Mouse (Mus musculus) kidney, adult 2 months (tissue): ENCODE data around the gene Gm47985. TPM values are rescaled to one million over a fixed set of nuclear protein-coding genes. Genes with fewer than 3 reads are reported as not detected.

ENCODE experiments used
- DNase-seq: peaks from one replicate; pipeline ENCODE4 v3.0.0; 2021
- H3K27ac ChIP-seq: fragments of 200-500 bp; 2 replicates; pipeline ENCODE4 v1.5.1; 2012; ENCODE audit warnings: low read depth, low read length, control low read depth, inconsistent platforms; ENCODE audit not compliant: insufficient read depth
- H3K27me3 ChIP-seq: fragments of 200-500 bp; replicated peaks from 2 replicates; pipeline ENCODE4 v1.6.1; 2012; ENCODE audit warnings: mild to moderate bottlenecking, moderate library complexity, low read length, inconsistent platforms; ENCODE audit not compliant: control insufficient read depth, insufficient read depth
- H3K36me3 ChIP-seq: fragments of 200-500 bp; 2 replicates; pipeline ENCODE4 v1.6.1; 2012; ENCODE audit warnings: mild to moderate bottlenecking, moderate library complexity, low read length, inconsistent platforms; ENCODE audit not compliant: control insufficient read depth, insufficient read depth
- H3K4me1 ChIP-seq: fragments of 200-500 bp; 2 replicates; pipeline ENCODE4 v1.6.1; 2011; ENCODE audit warnings: low read length; ENCODE audit not compliant: control insufficient read depth, insufficient read depth
- H3K4me3 ChIP-seq: fragments of 200-500 bp; 2 replicates; pipeline ENCODE4 v1.5.1; 2011; ENCODE audit warnings: mild to moderate bottlenecking, low read depth, low read length, control low read depth; ENCODE audit not compliant: insufficient read depth
- CTCF ChIP-seq: fragments of 200-500 bp; conservative IDR thresholded peaks from 2 replicates; pipeline ENCODE4 v1.5.1; 2011; ENCODE audit warnings: low read depth, mild to moderate bottlenecking, control low read depth, low read length, moderate library complexity, mixed read lengths; ENCODE audit not compliant: insufficient read depth, insufficient read length
- POLR2A ChIP-seq: fragments of 200-500 bp; IDR thresholded peaks from one replicate; pipeline ENCODE4 v1.6.1; 2011; ENCODE audit warnings: low read depth, low read length, control low read depth
- WGBS: fragments of 180-500 bp; shearing (Covaris S2); methylation state at CpG from one replicate; pipeline ENCODE4 v1.1.7; 2018; 5-methylcytosine and 5-hydroxymethylcytosine counted together
- polyA plus RNA-seq: library from polyadenylated mRNA; depleted of rRNA; stranded (reverse); fragments of >200 nt; gene quantifications from 2 replicates; pipeline ENCODE4 v1.2.3, GENCODE M21; 2012

The Gm47985 gene
- polyA plus RNA-seq, 1 experiment, result not detected

DNA sequence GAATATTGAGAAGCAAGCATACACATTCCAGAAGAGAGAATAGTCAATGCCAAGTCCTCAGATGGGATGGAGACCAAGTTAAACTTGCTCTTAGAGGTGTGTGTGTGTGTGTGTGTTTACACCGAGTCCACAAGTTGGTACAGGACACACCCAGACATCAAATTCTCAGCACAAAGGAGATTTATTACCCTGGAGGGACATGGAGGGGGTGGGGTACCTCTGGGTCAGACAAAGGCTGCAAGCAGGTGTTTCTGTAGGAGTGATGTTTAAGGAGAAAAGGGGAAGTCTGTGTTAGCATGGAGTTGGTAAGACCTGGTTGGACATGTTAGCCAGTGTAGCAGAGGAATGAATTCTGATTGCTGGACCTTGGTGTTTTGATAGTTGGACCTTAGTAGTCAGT lies 33.6 kb downstream of the Gm47985 start:
- no peak for DNase-seq
- TF ChIP-seq CTCF, result no peak
- H3K4me3 ChIP-seq, result no peak overlapping the region
- H3K27ac ChIP-seq, result peak overlapping the region; percentile 95
- H3K4me1 ChIP-seq, result peaks cover 17% of the 10 kb centered on the region; the same call in 1 of the 2 replicates
- no peaks in the 10 kb centered on the region for H3K36me3 ChIP-seq
- no peaks in the 10 kb centered on the region for H3K27me3 ChIP-seq
- 17% methylated on average over 1 of the region's 1 CpGs for WGBS

DNA sequence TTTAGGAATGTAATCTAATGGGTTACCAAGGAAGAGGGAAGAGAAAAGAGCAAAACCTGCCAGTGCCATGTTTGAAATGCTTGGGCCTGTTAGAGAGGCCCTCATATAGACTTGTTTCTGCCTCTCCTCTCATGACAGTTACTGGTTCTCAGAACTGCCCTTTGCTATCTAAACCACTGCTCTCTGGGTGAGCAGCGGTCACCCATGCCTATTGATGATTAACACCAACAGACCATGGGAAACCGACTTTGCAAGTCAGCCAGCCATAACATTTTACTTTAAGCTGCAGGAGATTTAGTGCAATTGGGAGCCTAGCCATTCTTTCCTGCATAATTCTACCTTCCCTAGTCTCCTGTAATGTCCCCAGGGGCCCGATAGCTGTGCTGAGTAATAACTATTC lies 34.1 kb downstream of the Gm47985 start:
- Histone ChIP-seq H3K36me3 (no peaks in the 10 kb centered on the region), H3K4me1 (peaks cover 17% of the 10 kb centered on the region; the same call in 1 of the 2 replicates), H3K4me3 (no peak overlapping the region), H3K27ac (peak overlapping the region; percentile 95), H3K27me3 (no peaks in the 10 kb centered on the region)
- TF ChIP-seq CTCF (no peak), POLR2A (no peak)
- DNase-seq, result peak; percentile 91
- 31% methylated on average over 3 of the region's 3 CpGs for WGBS

- H3K4me1 ChIP-seq, result peaks cover 20% of the 10 kb centered on the region; the same call in 1 of the 2 replicates
- 95% methylated on average over 5 of the region's 5 CpGs for WGBS
- TF ChIP-seq POLR2A (no peak), CTCF (no peak)
- H3K27me3 ChIP-seq, result no peaks in the 10 kb centered on the region
- no peak overlapping the region for H3K4me3 ChIP-seq
- DNase-seq, result no peak
- no peaks in the 10 kb centered on the region for H3K36me3 ChIP-seq
- no peak overlapping the region for H3K27ac ChIP-seq
Measured at GRCm38 (mm10) chr1:151219045-151219444, 36.7 kb downstream of the Gm47985 start.

GRCm38 (mm10) chr1:151220098-151220497 lies 37.8 kb downstream of the Gm47985 start:
- Histone ChIP-seq H3K27ac (no peak overlapping the region), H3K4me3 (no peak overlapping the region), H3K4me1 (peaks cover 23% of the 10 kb centered on the region; the same call in 1 of the 2 replicates), H3K36me3 (no peaks in the 10 kb centered on the region), H3K27me3 (no peaks in the 10 kb centered on the region)
- DNase-seq, result no peak
- no peak for TF ChIP-seq CTCF
- no peak for TF ChIP-seq POLR2A
- WGBS, result 87% methylated on average over 7 of the region's 7 CpGs

DNA sequence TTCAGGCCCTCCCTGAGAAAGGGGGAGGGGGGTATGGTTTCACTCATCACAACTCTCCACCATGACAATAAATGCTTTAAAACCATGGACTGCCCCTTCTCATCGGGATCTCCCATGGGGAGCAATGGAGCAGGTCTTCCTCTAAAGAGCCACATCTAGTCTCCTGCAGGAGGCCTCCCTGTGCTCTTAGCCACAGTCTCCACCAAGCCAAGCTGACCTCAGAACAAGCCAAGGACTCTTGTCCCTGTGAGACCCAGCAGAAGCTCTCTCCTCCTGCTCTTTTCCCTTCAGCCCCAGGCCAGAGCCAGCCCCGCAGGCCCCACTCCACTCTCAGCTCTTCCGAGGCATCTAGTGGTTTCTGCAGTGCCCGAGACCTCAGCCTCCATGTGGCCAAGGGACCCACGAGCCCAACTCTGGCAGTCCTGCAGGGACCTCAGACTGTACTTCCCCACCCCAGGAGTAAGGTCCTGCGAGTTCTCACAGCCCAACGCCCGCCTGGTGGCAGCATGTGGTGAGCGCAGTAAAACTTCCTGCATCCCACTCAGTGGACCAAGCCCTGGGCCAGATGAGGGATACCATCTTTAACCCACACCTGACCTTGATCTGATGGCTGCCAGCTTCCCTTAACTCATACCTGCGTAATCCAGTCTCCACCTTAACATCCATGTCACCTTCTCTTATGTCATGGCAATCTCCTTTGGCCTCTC lies 40.4 kb downstream of the Gm47985 start:
- TF ChIP-seq CTCF (no peak), POLR2A (no peak)
- peaks cover 8% of the 10 kb centered on the region; the same call in 1 of the 2 replicates for H3K4me1 ChIP-seq
- H3K36me3 ChIP-seq, result no peaks in the 10 kb centered on the region
- no peak overlapping the region for H3K4me3 ChIP-seq
- WGBS, result 92% methylated on average over 10 of the region's 10 CpGs
- no peak overlapping the region for H3K27ac ChIP-seq
- no peaks in the 10 kb centered on the region for H3K27me3 ChIP-seq
- no peak for DNase-seq

DNA sequence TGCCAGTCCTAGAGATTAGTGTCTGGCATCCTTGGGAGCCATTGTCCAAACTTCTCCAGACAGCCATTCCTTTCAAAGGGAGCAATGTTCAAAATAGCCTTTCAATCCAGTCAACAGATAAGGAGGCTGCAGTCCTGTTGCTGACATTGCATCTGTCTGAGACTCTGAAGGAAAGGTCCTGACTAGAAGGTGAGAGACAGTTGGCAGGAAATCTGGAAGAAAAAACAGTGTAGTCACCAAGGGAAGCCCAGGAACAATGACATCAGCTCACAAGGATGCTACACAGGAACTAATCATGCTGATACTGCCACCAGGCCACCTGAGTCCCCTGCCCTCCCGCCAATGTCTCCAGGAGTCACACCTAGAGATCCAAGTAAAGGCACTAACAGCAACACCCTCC lies 41.0 kb downstream of the Gm47985 start:
- no peaks in the 10 kb centered on the region for H3K36me3 ChIP-seq
- H3K4me3 ChIP-seq, result no peak overlapping the region
- no peaks in the 10 kb centered on the region for H3K27me3 ChIP-seq
- DNase-seq, result no peak
- H3K4me1 ChIP-seq, result peaks cover 6% of the 10 kb centered on the region; the same call in 1 of the 2 replicates
- H3K27ac ChIP-seq, result no peak overlapping the region
- TF ChIP-seq POLR2A (no peak), CTCF (no peak)
- WGBS, result 70% methylated on average over 1 of the region's 1 CpGs

DNA sequence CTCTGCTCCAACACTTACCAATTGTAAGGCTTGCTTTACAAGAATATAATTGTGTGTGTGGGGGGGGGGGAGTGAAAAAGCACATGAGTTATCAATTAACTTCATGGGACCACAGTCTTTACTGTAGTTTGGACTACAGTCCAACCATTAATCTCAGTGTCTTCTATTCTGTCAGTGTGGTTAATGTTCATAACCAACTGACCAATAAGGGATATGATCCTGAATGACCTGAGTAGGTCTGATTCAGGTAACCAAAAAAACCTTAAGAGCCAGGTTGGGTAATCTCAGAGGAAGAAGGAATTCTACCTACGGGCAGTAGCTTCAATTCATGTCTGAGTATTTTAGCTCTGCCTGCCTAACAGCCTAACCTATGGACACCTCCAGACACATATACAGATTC lies 42.2 kb downstream of the Gm47985 start:
- Histone ChIP-seq H3K4me3 (no peak overlapping the region), H3K27ac (peak overlapping the region; percentile 90), H3K4me1 (peaks cover 6% of the 10 kb centered on the region; the same call in 1 of the 2 replicates), H3K27me3 (no peaks in the 10 kb centered on the region), H3K36me3 (no peaks in the 10 kb centered on the region)
- WGBS, result 51% methylated on average over 1 of the region's 1 CpGs
- no peak for TF ChIP-seq POLR2A
- TF ChIP-seq CTCF, result no peak
- DNase-seq, result peak; percentile 71
